Mouse (Mus musculus) thymus, postnatal 14 days (tissue): ENCODE measurements around the gene Gck.
A peak's percentile ranks its signal among the peaks of the same experiment; 100 is the strongest.
"Not testable (repeated sequence)": the region's sequence is repeated elsewhere in the genome, so short reads cannot be mapped to it uniquely, and the experiment has no call there.

Experiments used
- DNase-seq: peaks from one replicate; pipeline ENCODE4 v3.0.0; 2021

The Gck gene

DNA sequence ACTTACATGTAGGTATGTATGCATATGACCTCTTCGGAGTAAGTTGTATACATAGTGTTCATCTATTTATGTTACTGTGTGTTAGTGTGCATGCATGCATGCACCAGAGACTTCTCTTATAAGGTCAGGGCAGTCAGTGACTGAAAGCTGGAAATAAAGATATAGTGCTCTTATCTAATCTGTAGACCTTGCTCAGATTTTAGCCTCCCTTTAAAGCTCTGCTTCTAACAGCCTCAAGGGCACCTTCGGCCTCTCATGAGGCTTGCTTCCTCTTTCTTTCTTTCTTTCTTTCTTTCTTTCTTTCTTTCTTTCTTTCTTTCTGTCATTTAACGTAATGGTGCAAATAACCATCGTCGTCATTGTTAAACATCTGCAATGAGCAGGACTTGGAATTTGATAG is 4.6 kb upstream of the Gck start:
- no peak for DNase-seq

DNA sequence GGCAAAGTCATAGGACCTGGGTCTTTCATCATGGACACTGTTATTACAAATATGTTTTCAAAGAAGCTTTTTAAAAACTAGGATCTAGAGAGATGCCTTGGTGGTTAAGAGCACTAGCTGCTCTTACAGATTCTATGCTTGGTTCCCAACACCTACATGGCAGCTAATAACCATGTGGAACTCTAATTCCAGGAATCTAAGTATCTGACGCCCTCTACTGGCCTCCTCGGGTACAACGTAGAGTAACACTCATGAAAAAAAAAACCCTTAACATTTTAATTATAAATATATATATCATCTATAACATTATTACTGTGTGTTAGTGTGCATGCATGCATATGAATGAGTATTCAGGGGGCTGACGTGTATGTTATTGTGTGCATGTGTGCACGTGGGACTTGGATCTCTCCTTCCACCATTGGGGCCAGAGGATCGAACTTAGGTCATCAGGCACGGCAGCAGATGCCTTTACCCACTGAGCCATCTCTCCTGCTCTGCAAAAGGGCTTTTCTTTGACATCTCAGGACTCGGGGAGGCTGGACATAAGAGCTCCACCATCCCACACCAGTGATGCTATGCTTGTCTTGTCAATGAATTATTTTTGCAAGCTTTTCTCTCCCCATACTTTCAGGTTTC is 3.4 kb upstream of the Gck start:
- peak; percentile 24 for DNase-seq

- DNase-seq = no peak
Observed at GRCm38 (mm10) chr11:5952501-5952900, 2.6 kb upstream of the Gck start.

GRCm38 (mm10) chr11:5948546-5949250 is 1.2 kb downstream of the Gck start:
- DNase-seq = no peak

DNA sequence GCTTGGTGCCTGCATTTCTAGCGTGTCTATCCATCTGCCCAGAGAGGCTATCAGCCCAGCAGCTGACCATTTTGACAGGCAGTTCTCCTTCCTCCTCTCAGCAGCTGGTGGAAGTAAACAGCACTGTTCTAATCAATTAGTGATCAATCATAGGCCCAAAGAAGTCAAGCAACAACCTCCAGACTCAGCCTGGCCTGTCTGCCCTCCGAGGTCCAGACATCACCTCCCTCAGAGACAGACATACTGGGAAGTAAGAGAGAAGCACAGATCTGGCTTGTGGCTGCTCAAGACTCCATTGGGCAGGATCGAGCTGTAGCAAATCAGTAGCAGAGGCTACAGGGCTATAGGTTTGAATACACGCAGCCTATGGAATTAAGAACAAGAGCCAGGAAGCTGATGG is 2.1 kb downstream of the Gck start:
- no peak for DNase-seq

DNA sequence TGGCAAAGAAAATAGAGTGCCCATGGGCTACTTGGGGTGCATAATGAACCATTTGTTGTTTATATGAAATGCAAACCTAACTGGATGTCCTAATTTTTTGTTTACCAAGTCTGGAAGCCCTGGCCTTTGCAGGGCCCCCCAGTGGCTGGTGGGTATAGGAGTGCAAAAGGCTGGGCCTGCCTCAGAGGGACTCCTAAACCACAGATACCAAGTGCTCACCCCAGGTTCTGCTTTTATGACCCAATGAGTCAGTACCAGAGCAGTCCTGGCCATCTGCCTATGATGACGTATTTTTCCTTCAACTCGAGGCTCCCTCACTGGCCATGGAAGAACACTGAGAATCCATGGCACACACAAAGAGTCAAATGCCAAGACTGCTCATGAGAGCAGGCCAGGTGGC is 4.8 kb downstream of the Gck start:
- no peak for DNase-seq

DNA sequence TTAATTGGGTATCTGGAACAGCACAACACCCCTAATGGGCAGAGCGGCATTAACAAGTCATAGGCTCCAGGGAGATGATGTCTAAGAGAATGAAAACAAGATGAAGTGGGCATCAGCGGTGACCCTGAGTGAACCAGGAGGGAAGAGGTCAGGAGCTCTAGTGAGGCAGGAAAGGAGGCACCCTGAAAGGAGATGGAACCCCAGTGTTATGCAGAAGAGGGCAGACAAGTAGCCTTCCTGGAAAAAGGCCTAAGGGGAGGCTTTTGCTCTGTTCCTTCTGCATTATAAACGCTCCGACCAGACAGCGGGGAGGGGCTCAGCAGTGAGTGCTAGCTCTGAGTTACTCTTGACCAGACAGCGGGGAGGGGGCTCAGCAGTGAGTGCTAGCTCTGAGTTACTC is 6.9 kb downstream of the Gck start:
- DNase-seq = no peak

DNA sequence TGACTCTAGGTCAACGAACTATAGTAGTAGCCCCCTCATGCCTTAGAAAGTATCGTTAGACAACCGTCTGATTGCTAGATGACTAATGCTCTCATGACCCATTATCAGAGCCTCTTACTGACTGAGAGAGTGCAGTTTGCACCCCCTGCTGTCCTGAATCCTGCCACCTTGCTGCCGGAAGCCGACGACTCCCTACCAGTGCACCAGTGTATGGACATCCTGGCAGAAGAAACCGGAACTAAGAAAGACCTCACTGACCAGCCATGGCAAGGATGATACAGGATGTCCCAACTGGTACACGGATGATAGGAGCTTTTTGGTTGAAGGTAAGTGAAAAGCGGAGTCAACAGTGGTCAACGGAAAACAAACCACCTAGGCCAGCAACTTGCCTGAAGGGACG is 15.3 kb downstream of the Gck start:
- not testable (repeated sequence) for DNase-seq

DNA sequence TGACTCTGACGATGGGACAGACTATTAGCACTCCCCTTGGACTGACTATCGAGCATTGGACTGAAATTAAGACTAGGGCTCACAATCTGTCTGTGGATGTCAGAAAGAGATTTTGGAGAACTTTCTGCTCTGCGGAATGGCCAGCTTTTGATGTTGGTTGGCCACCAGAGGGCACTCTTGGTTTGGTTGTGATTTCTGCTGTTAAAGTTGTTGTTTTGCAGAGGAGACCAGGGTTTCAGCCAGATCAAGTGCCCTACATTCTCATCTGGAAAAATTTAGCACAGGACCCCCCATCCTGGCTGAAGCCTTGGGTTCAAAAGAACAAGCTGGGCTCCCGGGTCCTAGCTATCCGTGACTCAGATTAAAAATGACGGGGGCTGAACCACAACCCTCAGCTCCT is 17.9 kb downstream of the Gck start:
- peak; percentile 34 for DNase-seq

- DNase-seq = no peak
Observed at GRCm38 (mm10) chr11:5930578-5930977, 19.3 kb downstream of the Gck start.

- DNase-seq = no peak
Observed at GRCm38 (mm10) chr11:5926696-5927220, 23.1 kb downstream of the Gck start.

DNA sequence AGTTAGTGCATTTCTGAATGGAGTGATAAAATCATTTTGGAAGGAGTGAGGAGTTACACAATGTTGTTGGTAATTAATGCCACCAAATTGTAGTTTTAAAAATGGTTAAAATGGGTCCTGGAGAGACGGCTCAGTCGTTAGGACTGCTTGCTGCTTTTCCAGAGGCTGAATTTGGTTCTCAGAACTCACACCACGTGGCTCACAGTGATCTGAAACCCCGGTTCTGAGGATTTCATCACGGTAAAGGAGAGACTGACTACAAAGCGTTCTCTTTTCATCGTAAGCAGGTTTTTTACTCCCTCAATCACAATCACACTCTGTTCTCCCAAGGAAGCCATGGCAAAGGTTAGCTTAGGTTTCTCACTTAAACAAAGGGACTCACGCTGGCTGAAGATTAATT is 25.2 kb downstream of the Gck start:
- DNase-seq = no peak

- DNase-seq = peak; percentile 39
Observed at GRCm38 (mm10) chr11:5920323-5920960, 29.4 kb downstream of the Gck start.

DNA sequence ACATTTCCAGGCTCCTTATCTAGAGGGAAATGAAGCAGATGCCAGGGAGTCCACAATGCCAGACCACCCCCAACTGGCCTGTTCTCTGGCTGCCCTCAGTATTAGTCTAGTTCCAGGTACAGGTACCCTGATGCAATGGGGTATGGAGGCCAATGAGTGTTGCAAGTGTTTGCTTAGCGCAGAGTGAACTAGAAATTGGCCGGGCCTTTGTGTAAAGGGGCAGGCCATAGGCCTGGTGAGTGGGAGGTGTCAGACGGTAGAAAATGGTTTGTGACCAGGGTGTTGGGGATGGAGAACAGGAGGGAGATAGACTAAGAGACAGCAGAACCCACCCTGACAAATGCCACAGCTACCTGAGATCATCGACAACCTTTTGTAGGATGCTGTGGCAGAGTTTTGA is 30.3 kb downstream of the Gck start:
- DNase-seq = no peak

GRCm38 (mm10) chr11:5918111-5918510 is 31.8 kb downstream of the Gck start:
- no peak for DNase-seq

- no peak for DNase-seq
Observed at GRCm38 (mm10) chr11:5916178-5916548, 33.7 kb downstream of the Gck start.

DNA sequence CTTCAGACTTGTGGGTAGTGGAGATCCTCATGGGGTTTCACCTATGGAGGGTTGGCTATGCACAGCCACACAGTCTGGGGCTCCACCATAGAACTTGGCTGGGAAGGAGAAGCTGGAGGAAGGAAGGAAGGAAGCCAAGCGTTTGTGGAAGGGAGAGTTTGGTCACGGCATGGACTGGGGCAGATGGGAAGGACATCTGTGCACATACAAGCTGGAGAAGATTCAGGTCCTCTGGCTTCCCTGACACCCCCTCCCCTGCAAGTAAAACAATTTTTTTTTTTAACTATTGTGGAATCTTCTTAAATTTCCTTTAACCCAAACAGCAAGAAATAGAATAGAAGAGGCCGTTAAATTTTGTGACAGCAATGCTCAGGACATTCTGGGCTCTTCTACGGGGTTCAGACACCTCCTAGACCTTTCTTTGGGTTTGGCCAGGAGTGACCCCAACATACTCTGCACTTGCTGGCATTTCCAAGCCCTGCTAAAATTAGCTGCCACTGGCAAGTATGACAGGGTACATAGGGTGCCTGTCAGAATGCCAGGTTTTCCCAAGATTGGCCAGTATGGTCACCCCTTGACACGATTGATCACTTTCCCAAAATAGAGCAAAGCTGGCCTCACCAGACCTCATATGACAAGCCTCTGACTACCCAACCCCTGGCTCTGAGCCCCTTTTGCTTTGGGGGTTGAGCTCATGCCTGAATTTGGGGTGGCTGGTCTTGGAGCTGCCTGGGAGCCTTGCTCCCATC is 34.3 kb downstream of the Gck start:
- DNase-seq = no peak

DNA sequence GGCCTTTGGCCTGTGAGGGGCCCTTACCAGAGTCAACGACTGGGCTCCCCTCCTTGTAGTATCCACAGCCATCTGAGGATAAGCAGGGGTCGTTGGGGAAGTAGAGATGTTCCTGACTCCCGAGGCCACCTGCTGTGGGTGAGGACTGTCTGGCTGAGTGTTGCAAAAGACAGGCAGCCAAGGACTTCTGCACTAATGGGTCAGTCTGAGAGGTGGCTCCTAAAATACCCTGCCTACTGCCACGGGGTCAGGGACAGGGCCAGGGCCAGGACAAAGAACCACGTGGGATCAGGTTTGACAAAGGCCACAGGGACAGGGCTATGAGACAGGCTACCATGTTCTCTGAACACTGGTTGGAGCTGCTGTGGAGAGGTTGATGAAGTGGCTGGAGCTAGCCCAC is 34.9 kb downstream of the Gck start:
- no peak for DNase-seq

- DNase-seq = no peak
Observed at GRCm38 (mm10) chr11:5913936-5914335, 35.9 kb downstream of the Gck start.

- DNase-seq = no peak
Observed at GRCm38 (mm10) chr11:5913256-5913655, 36.6 kb downstream of the Gck start.

- peak; percentile 55 for DNase-seq
Observed at GRCm38 (mm10) chr11:5912635-5913034, 37.2 kb downstream of the Gck start.

- no peak for DNase-seq
Observed at GRCm38 (mm10) chr11:5908642-5909041, 41.2 kb downstream of the Gck start.

DNA sequence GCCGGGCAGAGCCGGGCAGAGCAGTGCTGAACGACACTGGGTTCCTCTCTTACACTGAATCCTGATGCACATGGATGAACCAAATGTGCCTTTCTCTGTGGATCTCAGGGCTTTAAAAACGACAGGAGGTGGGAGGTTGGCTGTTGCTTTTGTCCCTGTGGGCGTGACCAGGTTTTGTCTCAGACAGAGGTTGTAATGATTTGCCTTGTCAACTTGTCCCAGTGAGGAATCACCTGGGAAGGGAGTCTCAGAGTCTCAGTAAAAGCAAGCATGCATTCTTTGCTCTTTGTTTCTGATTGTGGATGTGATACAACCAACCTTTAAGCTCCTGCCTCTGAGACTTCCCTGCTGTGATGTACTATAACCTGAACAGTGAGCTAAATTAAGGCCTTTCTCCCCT is 42.8 kb downstream of the Gck start:
- no peak for DNase-seq
